Mouse (Mus musculus): Measurements from ENCODE around the gene Angptl2. TPM values are rescaled to one million over a fixed set of nuclear protein-coding genes. Genes with fewer than 3 reads are reported as not detected.

Angptl2 gene
- total and polyA plus RNA-seq, 3 experiments, result 0.04 to 0.21 TPM; not detected in 1

DNA sequence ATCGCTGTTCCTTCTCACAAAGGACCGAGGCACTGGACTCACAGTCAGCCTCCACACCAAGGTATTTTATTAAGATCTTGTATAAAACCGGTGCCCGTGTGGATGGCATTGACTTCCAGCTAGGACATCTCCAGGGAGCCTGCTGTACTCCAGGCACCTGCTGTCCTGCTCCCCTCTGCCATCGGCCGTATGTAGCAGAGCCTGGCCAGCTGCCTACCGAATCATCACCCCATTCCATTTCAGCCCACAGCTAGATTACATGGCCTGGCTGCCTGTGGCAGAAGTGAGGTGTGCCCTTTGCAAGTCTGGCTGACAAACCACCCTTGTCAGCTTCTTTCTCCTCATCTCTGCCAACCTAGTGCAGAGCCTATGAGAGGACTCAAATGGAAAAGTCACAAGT, 42.2 kb upstream of the Angptl2 start:
- Histone ChIP-seq H3K9me3 (replicated peaks; ENCODE audit: low read length) (no peaks in the 10 kb centered on the region), H3K36me3 (replicated peaks in 1 of 2; ENCODE audit: control insufficient read depth in 1 of 2, insufficient read depth in 1 of 2, low read length in 1 of 2) (peaks cover 0 to 17% of the 10 kb centered on the region in 2 experiments), H3K4me3 (replicated peaks in 1 of 3; ENCODE audit: low read depth in 2 of 3, low read length in 2 of 3, poor library complexity in 1 of 3) (no peak overlapping the region), H3K79me2 (replicated peaks; ENCODE audit: control insufficient read depth, extremely low read depth, insufficient read depth, poor library complexity, severe bottlenecking) (no peaks in the 10 kb centered on the region), H3K4me2 (ENCODE audit: insufficient read depth, low read depth, poor library complexity, severe bottlenecking) (no peak overlapping the region), H3K27me3 (replicated peaks) (no peaks in the 10 kb centered on the region), H3K9ac (ENCODE audit: insufficient read depth, low read depth) (no peak overlapping the region), H3K4me1 (ENCODE audit: control insufficient read depth in 1 of 2, insufficient read depth in 2 of 2) (peaks cover 22 to 44% of the 10 kb centered on the region in 2 experiments), H3K27ac (ENCODE audit: insufficient read depth, low read depth) (no peak overlapping the region)
- no peak for DNase-seq (ENCODE audit: extremely low read depth)
- dilution Hi-C loops (cut with MboI; ENCODE audit: extremely low pct_ligation_motif_present, extremely low pct_unique_long_range_greater_than_20kb, low sequenced_read_pairs), result no loop called here
- TF ChIP-seq TCF12 (IDR thresholded peaks at IDR 0.05; ENCODE audit: low read depth, low read length), result no peak
- no peak for TF ChIP-seq ZC3H11A (IDR thresholded peaks at IDR 0.05; ENCODE audit: low read depth, low read length)
- TF ChIP-seq NRF1 (IDR thresholded peaks at IDR 0.05; ENCODE audit: low read depth, low read length), result no peak
- TF ChIP-seq KAT2A (IDR thresholded peaks at IDR 0.05; ENCODE audit: insufficient replicate concordance, low read length), result no peak
- TF ChIP-seq CTCF (conservative IDR thresholded peaks at IDR 0.05 in 1 of 2, IDR thresholded peaks at IDR 0.05 in 1 of 2; ENCODE audit: low read depth in 2 of 2, low read length in 2 of 2), result no peak
- no peak for TF ChIP-seq MAFK (IDR thresholded peaks at IDR 0.05; ENCODE audit: insufficient replicate concordance, low read length)
- TF ChIP-seq POLR2AphosphoS2 (IDR thresholded peaks at IDR 0.05; ENCODE audit: low read depth, low read length), result no peak
- TF ChIP-seq JUND (conservative IDR thresholded peaks at IDR 0.05; ENCODE audit: low read depth, low read length), result no peak
- TF ChIP-seq JUN (IDR thresholded peaks at IDR 0.05; ENCODE audit: insufficient read depth, low read depth, low read length), result no peak
- TF ChIP-seq MEF2A (IDR thresholded peaks at IDR 0.05; ENCODE audit: borderline replicate concordance, low read depth, low read length), result no peak
- TF ChIP-seq CHD1 (IDR thresholded peaks at IDR 0.05; ENCODE audit: low read depth, low read length), result no peak
- TF ChIP-seq ZNF384 (IDR thresholded peaks at IDR 0.05; ENCODE audit: low read depth, low read length), result no peak
- TF ChIP-seq SMC3 (IDR thresholded peaks at IDR 0.05; ENCODE audit: low read depth, low read length), result no peak
- TF ChIP-seq PAX5 (IDR thresholded peaks at IDR 0.05; ENCODE audit: low read length), result no peak
- TF ChIP-seq IRF4 (IDR thresholded peaks at IDR 0.05; ENCODE audit: low read depth, low read length), result no peak
- in situ Hi-C loops (cut with MboI; ENCODE audit: low pct_ligation_motif_present, low pct_unique_long_range_greater_than_20kb, low sequenced_read_pairs), result no loop called here

- TF ChIP-seq ZKSCAN1 (IDR thresholded peaks at IDR 0.05; ENCODE audit: borderline replicate concordance, low read depth, low read length) (no peak), RAD21 (IDR thresholded peaks at IDR 0.05; ENCODE audit: low read depth, low read length) (no peak; the same call in 1 of the 2 replicates), EP300 (IDR thresholded peaks at IDR 0.05; ENCODE audit: low read length) (peak; percentile 67), ELF1 (IDR thresholded peaks at IDR 0.05; ENCODE audit: low read depth, low read length) (0 out of 2 replicates have a peak, but pooled peaks have one; percentile 15), JUND (conservative IDR thresholded peaks at IDR 0.05; ENCODE audit: low read depth, low read length) (0 out of 2 replicates have a peak, but pooled peaks have one; percentile 48), SMC3 (IDR thresholded peaks at IDR 0.05; ENCODE audit: low read depth, low read length) (no peak), CHD2 (IDR thresholded peaks at IDR 0.05; ENCODE audit: low read length) (no peak), GABPA (IDR thresholded peaks at IDR 0.05; ENCODE audit: insufficient replicate concordance, low read depth, low read length) (no peak), MYC (IDR thresholded peaks at IDR 0.05; ENCODE audit: low read depth, low read length) (0 out of 2 replicates have a peak, but pooled peaks have one; percentile 20), ETS1 (conservative IDR thresholded peaks at IDR 0.05; ENCODE audit: low read depth, low read length) (peak; percentile 49; the same call in 1 of the 2 replicates), POLR2A (IDR thresholded peaks at IDR 0.05; ENCODE audit: low read depth, low read length) (no peak), BHLHE40 (IDR thresholded peaks at IDR 0.05; ENCODE audit: low read depth, low read length) (peak; percentile 56), HCFC1 (IDR thresholded peaks at IDR 0.05; ENCODE audit: low read depth, low read length) (no peak), ZC3H11A (IDR thresholded peaks at IDR 0.05; ENCODE audit: low read depth, low read length) (no peak), NRF1 (IDR thresholded peaks at IDR 0.05; ENCODE audit: low read depth, low read length) (no peak), MAZ (IDR thresholded peaks at IDR 0.05; ENCODE audit: low read depth, low read length) (no peak), MEF2A (IDR thresholded peaks at IDR 0.05; ENCODE audit: borderline replicate concordance, low read depth, low read length) (0 out of 2 replicates have a peak, but pooled peaks have one; percentile 22), KAT2A (IDR thresholded peaks at IDR 0.05; ENCODE audit: insufficient replicate concordance, low read length) (no peak), NELFE (IDR thresholded peaks at IDR 0.05; ENCODE audit: low read depth, low read length) (no peak), SIN3A (IDR thresholded peaks at IDR 0.05; ENCODE audit: low read length) (no peak), RCOR1 (conservative IDR thresholded peaks at IDR 0.05; ENCODE audit: low read depth, low read length) (no peak)
- Histone ChIP-seq H3K27me3 (replicated peaks) (no peaks in the 10 kb centered on the region), H3K27ac (ENCODE audit: insufficient read depth, low read depth) (no peak overlapping the region), H3K4me2 (ENCODE audit: insufficient read depth, low read depth, poor library complexity, severe bottlenecking) (no peak overlapping the region), H3K36me3 (replicated peaks in 1 of 2; ENCODE audit: control insufficient read depth in 1 of 2, insufficient read depth in 1 of 2, low read length in 1 of 2) (peaks cover 0 to 14% of the 10 kb centered on the region in 2 experiments), H3K4me3 (replicated peaks in 1 of 3; ENCODE audit: low read depth in 2 of 3, low read length in 2 of 3, poor library complexity in 1 of 3) (no peak overlapping the region), H3K79me2 (replicated peaks; ENCODE audit: control insufficient read depth, extremely low read depth, insufficient read depth, poor library complexity, severe bottlenecking) (no peaks in the 10 kb centered on the region), H3K4me1 (ENCODE audit: control insufficient read depth in 1 of 2, insufficient read depth in 2 of 2) (peaks cover 32 to 54% of the 10 kb centered on the region in 2 experiments), H3K9ac (ENCODE audit: insufficient read depth, low read depth) (no peak overlapping the region), H3K9me3 (replicated peaks; ENCODE audit: low read length) (no peaks in the 10 kb centered on the region)
- in situ Hi-C loops (cut with MboI; ENCODE audit: low pct_ligation_motif_present, low pct_unique_long_range_greater_than_20kb, low sequenced_read_pairs) (no loop called here), dilution Hi-C loops (cut with MboI; ENCODE audit: extremely low pct_ligation_motif_present, extremely low pct_unique_long_range_greater_than_20kb, low sequenced_read_pairs) (no loop called here)
- DNase-seq (ENCODE audit: extremely low read depth), result peak; percentile 56
These were observed 39.4 kb upstream of the Angptl2 start for GRCm38 (mm10) chr2:33176516-33176915.
